Mouse (Mus musculus): ENCODE data around the gene Coro1b.

Coro1b gene

DNA sequence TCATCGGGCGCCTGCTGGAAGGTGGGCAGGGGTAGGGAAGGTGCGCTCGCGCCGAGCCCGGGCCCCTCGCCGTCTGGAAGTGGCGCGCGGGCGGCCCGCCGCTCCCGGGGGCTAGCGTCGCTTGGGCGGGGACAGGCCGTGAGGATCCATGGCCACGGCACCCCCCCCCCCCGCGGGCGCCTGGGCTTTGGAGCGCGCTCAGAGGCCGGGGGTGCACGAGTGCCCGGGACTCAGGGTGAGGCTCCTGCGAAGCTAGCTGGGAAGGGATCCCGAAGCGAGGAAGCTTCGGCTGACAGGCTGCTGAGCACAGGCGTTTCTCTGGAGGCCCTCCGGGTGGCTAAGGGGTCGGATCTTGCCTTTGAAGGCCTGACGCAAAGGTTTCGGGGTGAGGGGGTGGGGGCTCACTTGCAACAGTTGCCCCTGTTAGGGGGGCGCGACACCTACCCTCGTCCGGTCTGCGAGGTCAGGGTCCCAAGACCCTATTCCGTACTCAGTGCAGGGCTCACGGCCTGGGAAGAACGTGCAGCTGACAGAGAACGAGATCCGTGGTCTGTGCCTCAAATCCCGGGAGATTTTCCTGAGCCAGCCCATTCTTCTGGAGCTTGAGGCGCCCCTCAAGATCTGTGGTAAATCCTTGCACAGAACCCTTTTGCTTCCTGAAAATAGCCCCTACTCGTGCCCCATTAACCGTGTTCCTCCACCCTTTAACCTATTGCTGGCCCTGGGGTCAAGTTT is 44.0 kb downstream of the Coro1b start:
- DNase-seq = no peak

DNA sequence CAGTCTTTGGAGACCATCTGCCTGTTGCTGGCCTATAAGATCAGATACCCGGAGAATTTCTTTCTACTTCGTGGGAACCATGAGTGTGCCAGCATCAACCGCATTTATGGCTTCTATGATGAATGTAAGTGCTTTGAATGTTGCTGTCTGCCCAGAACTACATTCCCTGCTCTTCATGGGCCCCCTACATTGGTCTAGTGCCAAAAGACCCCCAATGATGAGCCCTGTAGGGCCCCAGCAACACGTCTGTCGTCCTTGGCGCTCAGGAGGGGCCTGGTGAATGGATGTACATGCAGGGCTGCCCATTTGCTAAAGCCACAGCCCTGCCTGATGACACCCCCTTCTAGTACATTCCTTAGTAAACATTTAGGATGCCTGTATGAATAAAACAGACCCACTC is 44.7 kb downstream of the Coro1b start:
- DNase-seq = no peak

DNA sequence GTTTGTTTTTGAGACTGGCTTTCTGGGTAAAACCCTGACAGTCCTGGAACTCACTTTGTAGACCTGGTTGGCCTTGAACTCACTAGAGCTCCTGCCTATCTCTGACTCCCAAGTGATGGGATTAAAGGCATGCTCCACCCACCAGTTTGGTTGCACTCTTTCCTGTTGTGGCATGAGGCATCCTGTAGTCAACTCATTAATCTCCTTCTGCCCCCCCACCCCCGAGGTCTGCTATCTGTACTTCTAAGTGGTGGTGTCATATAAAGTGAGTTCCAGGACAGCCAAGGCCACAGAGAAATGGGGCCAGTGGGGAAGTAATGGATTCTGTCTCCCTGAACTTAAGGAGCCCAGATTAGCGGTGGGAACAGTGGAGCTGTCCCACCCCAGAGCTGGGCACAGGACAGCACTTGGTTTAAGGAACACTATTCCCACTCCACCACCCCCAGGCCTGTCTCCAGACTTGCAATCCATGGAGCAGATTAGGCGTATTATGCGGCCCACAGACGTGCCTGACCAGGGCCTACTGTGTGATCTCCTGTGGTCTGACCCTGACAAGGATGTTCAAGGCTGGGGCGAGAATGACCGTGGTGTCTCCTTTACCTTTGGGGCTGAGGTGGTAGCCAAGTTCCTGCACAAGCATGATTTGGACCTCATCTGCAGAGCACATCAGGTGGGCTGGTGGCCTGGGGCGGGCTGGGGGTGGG is 45.8 kb downstream of the Coro1b start:
- no peak for DNase-seq

DNA sequence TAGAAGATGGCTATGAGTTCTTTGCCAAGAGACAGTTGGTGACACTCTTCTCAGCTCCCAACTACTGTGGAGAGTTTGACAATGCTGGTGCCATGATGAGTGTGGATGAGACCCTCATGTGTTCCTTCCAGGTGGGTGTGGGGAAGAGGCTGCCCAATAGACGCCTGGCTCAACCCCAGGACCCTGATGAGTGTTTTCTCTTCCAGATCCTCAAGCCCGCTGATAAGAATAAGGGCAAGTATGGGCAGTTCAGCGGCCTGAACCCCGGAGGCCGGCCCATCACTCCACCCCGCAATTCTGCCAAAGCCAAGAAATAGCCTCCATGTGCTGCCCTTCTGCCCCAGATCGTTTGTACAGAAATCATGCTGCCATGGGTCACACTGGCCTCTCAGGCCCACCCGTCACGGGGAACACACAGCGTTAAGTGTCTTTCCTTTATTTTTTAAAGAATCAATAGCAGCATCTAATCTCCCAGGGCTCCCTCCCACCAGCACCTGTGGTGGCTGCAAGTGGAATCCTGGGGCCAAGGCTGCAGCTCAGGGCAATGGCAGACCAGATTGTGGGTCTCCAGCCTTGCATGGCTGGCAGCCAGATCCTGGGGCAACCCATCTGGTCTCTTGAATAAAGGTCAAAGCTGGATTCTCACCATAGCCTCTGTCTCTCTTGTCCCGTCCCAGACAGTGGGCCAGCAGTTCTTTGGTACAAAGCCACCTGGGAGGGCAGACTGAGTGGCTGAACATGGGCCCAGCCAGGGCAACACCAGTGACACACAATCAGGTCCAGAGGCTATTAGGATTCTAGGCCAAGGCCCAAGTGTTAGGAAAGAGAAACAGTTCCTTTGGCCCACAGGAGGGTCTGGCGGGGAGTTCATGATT is 46.6 kb downstream of the Coro1b start:
- no peak for DNase-seq

DNA sequence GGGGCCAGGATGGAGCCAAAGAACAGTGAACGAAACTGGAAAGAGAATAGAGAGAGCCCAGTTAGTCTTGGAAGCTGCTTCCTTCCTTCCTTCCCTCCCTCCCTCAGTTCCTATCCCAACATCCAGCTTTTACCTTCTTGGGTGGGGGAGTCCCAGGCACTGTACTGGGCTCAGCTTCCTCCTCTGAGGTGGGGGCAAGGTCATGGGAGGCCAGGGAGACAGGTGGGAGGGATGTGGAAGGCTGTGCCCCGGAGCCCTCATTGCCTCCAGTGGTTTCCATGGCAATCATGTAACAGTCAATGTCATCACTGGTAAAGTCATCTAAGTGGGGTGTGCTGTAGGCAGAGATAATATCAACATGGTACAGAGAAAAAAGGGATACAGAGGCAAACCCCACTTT is 47.6 kb downstream of the Coro1b start:
- DNase-seq = no peak

DNA sequence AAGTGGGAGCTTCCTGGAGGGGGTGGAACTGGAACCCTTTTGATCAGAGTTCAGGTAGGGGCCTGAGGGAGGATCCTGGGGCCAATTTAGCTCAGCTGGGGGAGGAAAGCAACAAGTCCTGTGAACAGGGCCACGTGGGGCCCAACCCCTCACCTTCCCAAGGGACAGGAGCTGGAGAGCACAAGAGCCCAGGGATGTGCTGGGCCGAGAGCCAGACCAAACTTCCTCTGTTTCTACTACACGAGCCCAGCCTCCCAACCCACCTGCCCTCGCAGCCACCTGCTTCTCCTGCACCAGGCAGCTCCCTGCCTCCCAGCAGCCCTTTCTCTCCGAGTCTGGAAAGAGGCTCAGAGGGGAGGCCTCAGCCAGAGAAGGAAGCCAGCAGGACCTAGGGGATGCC is 48.1 kb downstream of the Coro1b start:
- DNase-seq = no peak

DNA sequence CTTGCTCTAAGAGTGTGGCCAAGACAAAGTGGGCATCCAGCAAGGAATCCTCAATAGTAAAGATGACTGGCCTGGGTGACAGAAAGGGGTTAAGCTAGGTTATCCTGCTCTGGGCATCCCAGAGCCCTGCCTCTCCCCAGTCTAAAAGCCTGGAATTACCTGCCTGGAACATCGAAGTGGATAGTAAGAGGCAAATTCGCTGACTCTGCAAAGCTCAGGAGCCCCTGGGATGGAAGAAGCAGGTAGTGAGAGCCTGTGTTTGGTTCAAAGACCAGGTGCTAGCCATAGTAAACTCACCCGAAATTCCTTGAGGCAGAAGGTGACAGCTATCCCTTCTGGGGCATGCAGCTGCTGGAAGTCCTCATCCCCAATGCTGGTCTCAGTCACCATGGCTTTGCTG is 48.8 kb downstream of the Coro1b start:
- DNase-seq = no peak

DNA sequence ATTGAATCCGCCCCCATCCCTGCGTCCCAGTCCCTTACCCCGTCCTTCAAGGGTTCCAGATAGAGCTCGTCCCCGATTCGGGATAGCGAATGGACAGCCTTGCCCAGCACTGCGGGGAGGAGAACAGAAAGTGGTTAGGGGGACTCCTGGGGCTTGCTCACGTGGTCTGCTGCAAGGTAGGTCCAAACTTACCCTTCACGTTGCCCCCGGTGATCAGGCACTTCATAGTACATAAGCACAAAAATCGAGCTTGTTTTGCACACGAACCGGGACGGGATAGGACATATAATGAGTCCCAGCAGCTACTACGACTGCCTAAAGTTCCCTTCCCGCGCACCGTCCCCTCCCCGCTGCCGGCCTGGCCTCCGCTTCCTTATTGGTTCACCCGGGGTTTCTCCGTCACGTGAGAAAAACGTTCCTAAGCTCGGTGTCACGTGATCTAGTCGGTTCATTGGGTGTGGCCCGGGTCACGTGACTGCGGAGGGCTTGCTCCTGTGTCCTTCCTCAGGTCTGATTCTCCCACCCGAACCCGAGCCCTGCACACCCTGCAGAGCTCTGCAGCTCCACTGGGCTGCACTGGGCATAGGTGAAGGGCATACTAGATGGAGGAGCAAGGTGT is 53.0 kb downstream of the Coro1b start, which contains the start of gene Rad9a:
Rad9a (minus strand) TSS at position 372 of the 619 bp plus-strand sequence.
- DNase-seq = peak; percentile 97

DNA sequence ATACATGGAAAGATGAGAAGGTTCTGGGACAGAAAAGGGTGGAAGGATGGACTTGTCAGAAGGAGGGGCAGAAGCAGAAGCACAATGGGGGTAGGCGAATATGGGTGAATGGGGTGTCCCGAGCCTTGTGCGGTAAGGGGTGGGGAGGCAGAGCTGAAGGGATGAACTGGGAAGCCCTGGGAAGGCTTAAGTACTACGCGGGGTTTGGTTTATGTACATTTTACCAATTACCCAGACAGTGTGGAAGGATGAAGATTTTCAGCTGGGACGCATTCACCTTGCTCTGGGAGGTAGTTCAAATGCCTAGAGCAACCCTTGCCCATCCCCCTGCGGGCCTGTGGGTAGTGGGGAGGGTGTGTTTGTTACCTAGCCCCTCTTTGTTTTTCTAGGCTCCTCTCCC is 53.7 kb downstream of the Coro1b start:
- DNase-seq = no peak

DNA sequence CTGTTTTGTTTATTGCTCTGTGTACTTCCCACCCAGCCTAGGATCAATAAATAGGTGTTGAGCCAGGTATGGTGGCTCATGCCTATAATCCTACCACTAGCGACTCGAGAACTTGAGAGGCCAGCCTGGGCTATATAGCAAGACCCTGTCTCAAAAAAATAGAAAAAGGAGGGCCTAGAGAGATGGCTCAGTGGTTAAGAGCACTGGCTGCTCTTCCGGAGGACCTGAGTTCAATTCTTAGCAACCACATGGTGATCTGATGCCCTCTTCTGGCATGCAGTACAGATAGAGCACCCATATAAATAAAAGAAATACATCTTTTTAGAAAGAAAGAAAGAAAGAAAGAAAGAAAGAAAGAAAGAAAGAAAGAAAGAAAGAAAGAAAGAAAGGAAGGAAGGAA is 54.7 kb downstream of the Coro1b start:
- DNase-seq = no peak
